Mouse (Mus musculus) forebrain, embryonic 16.5 days (tissue): ENCODE results near the gene Tgif1. TPM values are rescaled to one million over a fixed set of nuclear protein-coding genes. Genes with fewer than 3 reads are reported as not detected.
A peak's percentile ranks its signal among the peaks of the same experiment; 100 is the strongest.

Source experiments
- ATAC-seq: fragments of 200-750 bp; cut with Nextera tagmentation; 2 replicates; pipeline ENCODE4 v1.8.0; 2017; ENCODE audit warnings: mild to moderate bottlenecking, moderate library complexity
- H3K27ac ChIP-seq: fragments of 300-500 bp; sonication (generic); 2 replicates; pipeline ENCODE4 v1.5.1; 2014; ENCODE audit warnings: low read length, control low read depth
- H3K27me3 ChIP-seq: fragments of 300-500 bp; sonication (generic); replicated peaks from 2 replicates; pipeline ENCODE4 v1.6.1; 2014; ENCODE audit warnings: low read length; ENCODE audit not compliant: control insufficient read depth, insufficient read depth
- H3K36me3 ChIP-seq: fragments of 300-500 bp; sonication (generic); 2 replicates; pipeline ENCODE4 v1.6.1; 2014; ENCODE audit not compliant: control insufficient read depth, insufficient read depth
- H3K4me1 ChIP-seq: fragments of 300-500 bp; sonication (generic); replicated peaks from 2 replicates; pipeline ENCODE4 v1.6.1; 2014; ENCODE audit warnings: low read length; ENCODE audit not compliant: control insufficient read depth, insufficient read depth
- H3K4me2 ChIP-seq: fragments of 300-500 bp; sonication (generic); 2 replicates; pipeline ENCODE4 v1.6.1; 2014; ENCODE audit warnings: mild to moderate bottlenecking, low read length, control low read depth
- H3K4me3 ChIP-seq: fragments of 300-500 bp; sonication (generic); replicated peaks from 2 replicates; pipeline ENCODE4 v1.5.1; 2014; ENCODE audit warnings: mild to moderate bottlenecking, low read length, control low read depth
- H3K9ac ChIP-seq: fragments of 300-500 bp; sonication (generic); replicated peaks from 2 replicates; pipeline ENCODE4 v1.6.1; 2014; ENCODE audit warnings: low read depth, low read length, control low read depth
- H3K9me3 ChIP-seq: fragments of 300-500 bp; sonication (generic); 2 replicates; pipeline ENCODE4 v1.6.1; 2016; ENCODE audit warnings: low read length; ENCODE audit not compliant: control insufficient read depth
- WGBS: fragments of 180-500 bp; shearing (Covaris S2); extraction: QIAGEN DNeasy Blood & Tissue Kit; methylation state at CpG from one replicate; pipeline ENCODE4 v1.1.7; 2014; 5-methylcytosine and 5-hydroxymethylcytosine counted together
- polyA plus RNA-seq: library from polyadenylated mRNA; unstranded; fragments of >200 nt; fragmentation: Nextera tagmentation; extraction: Ambion mirVana; gene quantifications from 2 replicates; pipeline ENCODE4 v1.2.1, GENCODE M21; 2015

Tgif1 gene
- polyA plus RNA-seq, 1 experiment from 2014 or later = 9.7 TPM

DNA sequence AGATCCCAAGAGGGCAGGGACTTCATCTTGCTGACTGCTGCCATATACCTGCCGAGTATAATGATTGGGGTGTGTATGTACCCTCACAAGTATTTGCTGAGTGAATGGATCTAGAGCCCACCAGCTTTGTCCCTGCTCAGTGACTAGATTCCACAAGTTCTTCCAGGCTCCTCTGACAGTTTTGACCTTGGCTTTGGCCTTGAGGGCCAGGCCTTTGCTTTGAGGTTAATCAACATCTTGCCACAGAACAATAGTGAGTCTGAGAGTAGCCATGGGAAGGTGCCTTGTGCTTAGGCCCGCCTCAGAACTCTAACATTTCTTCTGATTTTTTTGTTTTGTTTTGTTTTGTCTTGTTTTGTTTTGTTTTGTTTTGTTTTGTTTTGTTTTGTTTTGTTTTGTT is 46.7 kb downstream of the Tgif1 start:
- Histone ChIP-seq H3K4me2 (no peak overlapping the region), H3K27ac (no peak overlapping the region), H3K36me3 (no peaks in the 10 kb centered on the region), H3K9ac (no peak overlapping the region), H3K27me3 (no peaks in the 10 kb centered on the region), H3K9me3 (no peaks in the 10 kb centered on the region), H3K4me1 (no peaks in the 10 kb centered on the region), H3K4me3 (no peak overlapping the region)
- WGBS = 89% methylated on average over 2 of the region's 2 CpGs
- ATAC-seq = no peak

DNA sequence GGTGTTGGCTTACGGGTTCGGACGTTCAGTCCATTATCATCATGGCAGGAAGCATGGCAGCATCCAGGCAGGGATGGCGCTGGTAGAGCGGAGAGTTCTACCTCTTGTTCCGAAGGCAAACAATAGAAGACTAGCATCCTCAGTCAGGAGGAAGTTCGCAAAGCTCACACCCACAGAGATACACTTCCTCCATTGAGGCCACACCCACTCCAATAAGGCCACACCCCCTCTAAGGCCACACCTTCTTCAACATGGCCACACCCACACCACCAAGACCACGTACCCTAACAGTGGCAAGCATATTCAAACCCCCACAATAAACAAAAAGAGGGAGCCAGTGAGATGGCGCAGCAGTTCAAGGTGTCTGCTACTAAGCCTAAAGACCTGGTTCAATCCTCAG is 47.5 kb downstream of the Tgif1 start:
- Histone ChIP-seq H3K4me2 (no peak overlapping the region), H3K4me3 (no peak overlapping the region), H3K9me3 (no peaks in the 10 kb centered on the region), H3K36me3 (no peaks in the 10 kb centered on the region), H3K4me1 (no peaks in the 10 kb centered on the region), H3K9ac (no peak overlapping the region), H3K27me3 (no peaks in the 10 kb centered on the region), H3K27ac (no peak overlapping the region)
- no peak for ATAC-seq
- 98% methylated on average over 9 of the region's 9 CpGs for WGBS

DNA sequence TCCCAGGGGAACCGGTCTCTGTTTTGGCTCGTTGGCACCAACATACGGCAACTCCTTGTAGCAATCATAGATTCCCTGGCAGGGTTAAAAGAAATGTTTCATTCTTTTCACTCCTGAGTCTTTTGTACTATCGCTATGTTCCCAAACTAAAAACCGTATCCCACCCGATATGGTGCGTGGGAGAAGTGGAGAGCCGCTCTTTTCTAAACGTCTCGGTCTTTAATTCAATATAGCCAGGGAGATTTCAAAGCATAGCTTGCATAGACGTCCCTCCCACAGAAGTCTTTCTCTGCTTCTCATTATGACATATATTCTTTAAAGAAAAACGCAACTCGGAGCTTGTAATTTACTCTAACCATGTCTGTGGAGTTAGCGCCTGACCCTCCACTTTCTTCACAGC is 51.3 kb downstream of the Tgif1 start:
- Histone ChIP-seq H3K36me3 (no peaks in the 10 kb centered on the region), H3K4me1 (no peaks in the 10 kb centered on the region; the same call in 1 of the 2 replicates), H3K9me3 (no peaks in the 10 kb centered on the region), H3K9ac (no peak overlapping the region), H3K4me2 (no peak overlapping the region), H3K4me3 (no peak overlapping the region), H3K27me3 (no peaks in the 10 kb centered on the region), H3K27ac (no peak overlapping the region)
- WGBS = 70% methylated on average over 14 of the region's 14 CpGs
- ATAC-seq = no peak

DNA sequence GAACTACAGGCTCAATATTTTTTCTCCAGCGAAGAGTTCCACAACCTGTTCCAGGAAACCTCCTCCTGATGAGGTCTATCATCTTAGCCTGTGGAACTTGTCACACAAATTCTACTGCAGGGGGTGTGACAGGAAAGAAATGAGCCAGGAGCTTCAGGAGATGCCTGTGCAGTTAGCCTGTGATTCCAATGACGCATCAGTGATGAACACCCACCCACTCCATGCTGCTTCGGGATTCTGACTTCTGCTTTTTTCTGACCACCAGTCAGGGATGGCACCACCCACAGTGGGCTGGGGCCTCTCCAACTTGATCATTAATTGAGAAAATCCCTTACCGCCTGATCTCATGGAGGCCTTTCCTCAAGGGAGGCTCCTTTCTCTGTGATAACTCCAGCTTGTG is 54.1 kb downstream of the Tgif1 start:
- H3K27ac ChIP-seq = no peak overlapping the region
- WGBS = 77% methylated on average over 4 of the region's 4 CpGs
- no peak overlapping the region for H3K4me2 ChIP-seq
- no peaks in the 10 kb centered on the region for H3K27me3 ChIP-seq
- no peak overlapping the region for H3K4me3 ChIP-seq
- no peak overlapping the region for H3K9ac ChIP-seq
- ATAC-seq = no peak
- H3K4me1 ChIP-seq = peaks cover 5% of the 10 kb centered on the region
- no peaks in the 10 kb centered on the region for H3K36me3 ChIP-seq
- no peaks in the 10 kb centered on the region for H3K9me3 ChIP-seq

DNA sequence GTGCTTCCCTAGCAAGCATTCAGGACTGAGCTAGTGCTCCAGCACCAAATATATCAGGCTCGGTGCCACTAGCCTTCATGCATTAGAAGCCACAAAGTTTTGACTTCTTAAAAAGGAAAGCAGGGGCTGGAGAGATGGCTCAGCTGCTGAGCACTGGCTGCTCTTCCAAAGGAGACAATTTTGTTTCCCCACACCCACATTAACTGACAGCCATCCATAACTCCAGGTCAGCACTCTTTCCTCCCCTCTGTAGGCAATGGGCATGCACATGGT is 55.6 kb downstream of the Tgif1 start:
- Histone ChIP-seq H3K4me2 (no peak overlapping the region), H3K9ac (no peak overlapping the region), H3K27me3 (no peaks in the 10 kb centered on the region), H3K27ac (no peak overlapping the region), H3K9me3 (no peaks in the 10 kb centered on the region), H3K4me3 (no peak overlapping the region), H3K4me1 (peaks cover 10% of the 10 kb centered on the region), H3K36me3 (no peaks in the 10 kb centered on the region)
- 84% methylated on average over 1 of the region's 1 CpGs for WGBS
- no peak for ATAC-seq

DNA sequence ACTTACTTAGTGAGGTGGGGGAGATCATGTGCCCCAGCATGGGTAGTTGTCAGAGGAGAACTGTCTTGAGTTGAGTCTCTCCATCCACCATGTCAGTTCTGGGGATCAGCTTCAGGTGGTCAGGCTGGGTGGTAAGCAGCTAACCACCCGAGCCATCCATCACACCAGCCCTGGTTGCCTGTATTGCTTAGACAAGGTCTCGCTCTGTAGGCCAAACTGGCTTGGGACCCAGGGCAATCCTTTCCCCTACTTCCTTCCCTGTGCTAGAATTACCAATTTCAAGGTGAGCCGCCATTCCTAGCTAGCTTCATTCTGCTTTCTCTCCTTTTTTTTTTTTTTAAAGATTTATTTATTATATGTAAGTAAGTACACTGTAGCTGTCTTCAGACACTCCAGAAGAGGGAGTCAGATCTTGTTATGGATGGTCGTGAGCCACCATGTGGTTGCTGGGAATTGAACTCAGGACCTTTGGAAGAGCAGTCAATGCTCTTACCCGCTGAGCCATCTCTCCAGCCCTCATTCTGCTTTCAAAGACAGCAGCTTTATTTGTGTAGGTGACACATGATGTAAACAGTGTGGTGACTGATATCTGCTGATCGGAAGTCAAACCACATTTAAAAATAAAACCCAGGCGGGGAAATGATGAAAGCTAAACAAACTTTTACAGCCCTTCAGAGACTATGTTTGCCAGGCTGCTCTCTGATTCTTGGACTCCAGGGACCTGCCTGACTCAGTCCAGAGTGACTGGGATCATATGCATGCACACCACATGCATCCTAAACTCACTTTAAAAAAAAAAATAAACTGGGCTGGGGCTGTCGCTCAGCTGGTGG is 56.2 kb downstream of the Tgif1 start:
- ATAC-seq = no peak

DNA sequence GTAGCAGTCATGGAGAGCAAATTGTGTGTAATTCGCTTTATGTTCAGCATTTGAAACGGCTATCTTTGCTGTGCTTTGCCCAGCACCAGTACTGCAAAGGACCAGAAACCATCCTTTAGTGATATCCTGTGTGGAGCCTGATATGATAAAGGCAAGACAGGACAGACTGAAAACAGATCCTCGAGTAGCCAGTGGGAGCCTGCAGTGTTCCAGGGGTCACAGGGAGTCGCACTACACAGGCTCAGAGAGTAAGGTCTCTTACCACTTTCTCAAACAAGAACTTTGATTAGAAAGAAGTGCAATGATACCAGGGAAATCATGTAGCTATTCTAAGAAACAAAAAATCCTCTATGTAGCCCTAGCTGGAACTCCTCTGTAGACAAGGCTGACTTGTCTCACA is 58.1 kb downstream of the Tgif1 start:
- Histone ChIP-seq H3K27ac (no peak overlapping the region), H3K9me3 (no peaks in the 10 kb centered on the region), H3K4me1 (peaks cover 14% of the 10 kb centered on the region), H3K4me2 (no peak overlapping the region), H3K4me3 (no peak overlapping the region), H3K27me3 (no peaks in the 10 kb centered on the region), H3K36me3 (no peaks in the 10 kb centered on the region), H3K9ac (no peak overlapping the region)
- ATAC-seq = no peak
- 76% methylated on average over 4 of the region's 4 CpGs for WGBS

More for the DNA sequence above, 56.2 kb downstream of the Tgif1 start:
- Histone ChIP-seq H3K4me2 (no peak overlapping the region), H3K9ac (no peak overlapping the region), H3K27me3 (no peaks in the 10 kb centered on the region), H3K9me3 (no peaks in the 10 kb centered on the region), H3K4me3 (no peak overlapping the region), H3K4me1 (peaks cover 10% of the 10 kb centered on the region), H3K36me3 (no peaks in the 10 kb centered on the region), H3K27ac (no peak overlapping the region)
- whole genome bisulfite sequencing = 91% methylated on average over 8 of the region's 8 CpGs

DNA sequence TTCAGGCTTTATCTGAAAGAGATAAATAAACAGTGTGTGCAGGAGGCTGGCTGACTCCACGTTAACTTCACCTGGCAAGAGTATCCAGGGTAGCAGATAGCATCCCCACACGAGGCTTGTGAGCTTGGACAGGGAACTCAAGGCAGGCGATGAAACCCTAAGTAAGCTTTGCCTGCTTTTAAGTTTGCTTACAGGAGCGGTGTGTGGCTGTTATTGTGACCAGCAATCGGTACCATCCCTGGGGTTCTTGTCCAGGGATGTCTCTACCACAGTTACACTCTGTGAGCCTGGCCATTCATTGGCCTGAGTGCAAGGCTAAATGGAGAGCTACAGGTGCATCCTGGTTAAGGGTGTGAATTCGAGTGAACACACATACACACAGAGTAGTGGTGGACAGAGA is 58.6 kb downstream of the Tgif1 start:
- no peak overlapping the region for H3K9ac ChIP-seq
- H3K27ac ChIP-seq = no peak overlapping the region
- peaks cover 14% of the 10 kb centered on the region for H3K4me1 ChIP-seq
- no peaks in the 10 kb centered on the region for H3K36me3 ChIP-seq
- 55% methylated on average over 6 of the region's 6 CpGs for WGBS
- H3K27me3 ChIP-seq = no peaks in the 10 kb centered on the region
- 0 out of 2 replicates have a peak overlapping the region, but pooled peaks have one; percentile 3 for H3K4me2 ChIP-seq
- no peak overlapping the region for H3K4me3 ChIP-seq
- no peaks in the 10 kb centered on the region for H3K9me3 ChIP-seq
- ATAC-seq = no peak

DNA sequence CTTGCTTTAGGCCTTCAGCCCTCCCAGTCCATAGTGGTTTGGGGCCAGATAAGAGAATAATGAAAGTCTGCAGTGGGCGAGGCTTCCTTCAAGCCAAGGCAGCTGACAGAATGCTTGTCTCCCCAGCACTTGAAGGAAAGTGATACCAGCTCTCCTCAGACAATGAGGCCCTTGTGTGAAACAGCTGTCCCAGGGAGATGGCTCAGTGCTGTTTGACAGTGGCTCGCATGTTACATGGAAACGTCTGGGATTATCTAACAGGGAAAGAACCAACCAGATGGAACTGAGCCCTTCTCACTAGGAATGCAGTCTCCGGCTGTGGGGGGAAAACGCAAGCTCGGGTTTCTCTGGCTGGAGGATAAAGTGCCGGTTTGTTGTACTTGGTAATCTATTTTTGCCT is 59.1 kb downstream of the Tgif1 start:
- Histone ChIP-seq H3K4me2 (peak overlapping the region; percentile 5; the same call in 1 of the 2 replicates), H3K27me3 (no peaks in the 10 kb centered on the region), H3K4me1 (peaks cover 14% of the 10 kb centered on the region), H3K9me3 (no peaks in the 10 kb centered on the region), H3K27ac (no peak overlapping the region; the same call in 1 of the 2 replicates), H3K9ac (no peak overlapping the region), H3K36me3 (no peaks in the 10 kb centered on the region), H3K4me3 (no peak overlapping the region)
- peak; percentile 72 for ATAC-seq
- WGBS = 4% methylated on average over 7 of the region's 7 CpGs
